Mouse (Mus musculus): ENCODE results near the gene Gm20481. TPM values are rescaled to one million over a fixed set of nuclear protein-coding genes. Genes with fewer than 3 reads are reported as not detected.
A peak's percentile ranks its signal among the peaks of the same experiment; 100 is the strongest.
"Not testable (repeated sequence)": the region's sequence is repeated elsewhere in the genome, so short reads cannot be mapped to it uniquely, and the experiment has no call there.

Gm20481 gene
- polyA plus RNA-seq, 1 experiment from 2014 or later, result not detected

DNA sequence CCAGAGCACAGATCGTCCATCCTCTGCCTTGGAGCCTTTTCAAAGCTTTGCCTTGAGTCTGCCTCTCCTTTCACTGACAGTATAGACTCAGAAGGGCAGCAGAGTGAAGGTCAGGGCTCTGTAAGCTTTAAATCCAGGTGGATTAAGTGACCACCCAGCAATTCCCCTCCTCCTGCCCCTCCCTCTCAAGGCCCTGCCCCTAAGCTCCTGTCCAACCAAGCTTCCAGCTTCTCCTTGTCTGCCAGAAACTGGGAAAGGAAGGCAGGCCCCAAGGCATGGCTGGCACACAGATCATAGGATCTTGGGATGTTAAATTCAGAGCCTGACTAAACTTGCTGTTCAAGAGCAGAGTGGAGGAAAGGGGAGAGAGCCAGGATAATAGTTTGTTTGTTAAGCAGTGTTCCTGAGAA, 5.1 kb upstream of the Gm20481 start:
- Histone ChIP-seq H3K4me1 (peaks cover 4% of the 10 kb centered on the region), H3K9me3 (no peaks in the 10 kb centered on the region), H3K27ac (no peak overlapping the region), H3K36me3 (replicated peaks) (no peaks in the 10 kb centered on the region), H3K27me3 (replicated peaks) (peaks cover 35% of the 10 kb centered on the region), H3K4me2 (no peak overlapping the region), H3K4me3 (no peak overlapping the region), H3K9ac (no peak overlapping the region)
- ATAC-seq (replicated peaks), result no peak
- 19% methylated on average over 1 of the region's 1 CpGs for WGBS

DNA sequence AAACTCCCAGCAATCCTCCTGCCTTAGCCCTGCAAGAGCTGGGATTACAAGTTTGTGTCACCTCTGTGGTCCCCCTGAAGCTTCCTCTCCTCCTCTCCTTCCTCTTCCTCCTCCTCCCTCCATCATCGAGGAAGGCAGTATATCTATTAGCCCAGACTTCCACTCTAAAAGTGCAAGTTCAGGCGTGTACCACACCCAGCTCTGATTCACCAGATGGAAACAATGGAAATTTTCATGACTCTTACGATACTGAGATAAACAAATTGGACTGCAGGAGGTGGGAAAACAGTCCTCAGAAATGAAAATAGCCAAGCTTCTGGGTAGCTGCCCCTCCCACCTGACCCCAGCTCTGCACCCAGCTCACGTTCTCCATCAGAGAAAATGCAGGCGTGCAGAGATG, 4.1 kb upstream of the Gm20481 start:
- Histone ChIP-seq H3K27me3 (replicated peaks) (peaks cover 32% of the 10 kb centered on the region), H3K4me3 (no peak overlapping the region), H3K27ac (no peak overlapping the region), H3K9ac (no peak overlapping the region), H3K4me1 (no peaks in the 10 kb centered on the region), H3K36me3 (replicated peaks) (no peaks in the 10 kb centered on the region), H3K9me3 (no peaks in the 10 kb centered on the region), H3K4me2 (no peak overlapping the region)
- 85% methylated on average over 5 of the region's 5 CpGs for WGBS
- ATAC-seq (replicated peaks), result no peak

DNA sequence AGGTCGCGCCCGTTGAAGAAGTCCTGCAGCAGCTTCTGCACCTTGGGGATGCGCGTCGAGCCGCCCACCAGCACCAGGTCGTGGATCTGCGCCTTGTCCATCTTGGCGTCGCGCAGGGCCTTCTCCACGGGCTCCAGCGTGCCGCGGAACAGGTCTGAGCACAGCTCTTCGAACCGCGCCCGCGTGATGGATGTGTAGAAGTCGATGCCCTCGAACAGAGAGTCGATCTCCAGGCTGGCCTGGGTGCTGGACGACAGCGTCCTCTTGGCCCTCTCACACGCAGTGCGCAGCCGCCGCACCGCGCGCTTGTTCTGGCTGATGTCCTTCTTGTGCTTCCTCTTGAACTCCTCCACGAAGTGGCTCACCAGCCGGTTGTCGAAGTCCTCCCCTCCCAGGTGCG, 1.1 kb downstream of the Gm20481 start:
- not testable (repeated sequence) for H3K4me1 ChIP-seq; H3K27ac ChIP-seq; H3K4me2 ChIP-seq; H3K9ac ChIP-seq; H3K36me3 ChIP-seq (replicated peaks); H3K4me3 ChIP-seq; ATAC-seq (replicated peaks); H3K9me3 ChIP-seq
- WGBS, result 36% methylated on average over 21 of the region's 37 CpGs
- peaks cover 27% of the 10 kb centered on the region for H3K27me3 ChIP-seq (replicated peaks)

DNA sequence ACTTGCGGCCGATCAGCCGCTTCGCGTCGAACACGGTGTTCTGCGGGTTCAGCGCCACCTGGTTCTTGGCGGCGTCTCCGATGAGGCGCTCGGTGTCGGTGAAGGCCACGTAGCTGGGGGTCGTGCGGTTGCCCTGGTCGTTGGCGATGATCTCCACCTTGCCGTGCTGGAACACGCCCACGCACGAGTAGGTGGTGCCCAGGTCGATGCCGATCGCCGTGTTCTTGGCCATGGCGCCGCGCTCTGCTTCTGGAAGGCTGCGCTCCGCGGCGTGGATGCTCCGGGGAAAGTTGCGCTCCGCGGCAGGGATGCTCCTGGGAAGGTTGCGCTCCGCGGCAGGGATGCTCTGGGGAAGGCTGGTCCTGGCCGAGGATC, 2.0 kb downstream of the Gm20481 start:
- H3K27me3 ChIP-seq (replicated peaks), result peaks cover 27% of the 10 kb centered on the region
- not testable (repeated sequence) for H3K36me3 ChIP-seq (replicated peaks); H3K27ac ChIP-seq; H3K9me3 ChIP-seq; H3K9ac ChIP-seq; H3K4me1 ChIP-seq
- H3K4me3 ChIP-seq, result peak overlapping the region; percentile 42
- ATAC-seq (replicated peaks), result peak; percentile 68; the same call in 1 of the 2 replicates
- WGBS, result 0% methylated on average over 31 of the region's 43 CpGs
- peak overlapping the region; percentile 60 for H3K4me2 ChIP-seq

DNA sequence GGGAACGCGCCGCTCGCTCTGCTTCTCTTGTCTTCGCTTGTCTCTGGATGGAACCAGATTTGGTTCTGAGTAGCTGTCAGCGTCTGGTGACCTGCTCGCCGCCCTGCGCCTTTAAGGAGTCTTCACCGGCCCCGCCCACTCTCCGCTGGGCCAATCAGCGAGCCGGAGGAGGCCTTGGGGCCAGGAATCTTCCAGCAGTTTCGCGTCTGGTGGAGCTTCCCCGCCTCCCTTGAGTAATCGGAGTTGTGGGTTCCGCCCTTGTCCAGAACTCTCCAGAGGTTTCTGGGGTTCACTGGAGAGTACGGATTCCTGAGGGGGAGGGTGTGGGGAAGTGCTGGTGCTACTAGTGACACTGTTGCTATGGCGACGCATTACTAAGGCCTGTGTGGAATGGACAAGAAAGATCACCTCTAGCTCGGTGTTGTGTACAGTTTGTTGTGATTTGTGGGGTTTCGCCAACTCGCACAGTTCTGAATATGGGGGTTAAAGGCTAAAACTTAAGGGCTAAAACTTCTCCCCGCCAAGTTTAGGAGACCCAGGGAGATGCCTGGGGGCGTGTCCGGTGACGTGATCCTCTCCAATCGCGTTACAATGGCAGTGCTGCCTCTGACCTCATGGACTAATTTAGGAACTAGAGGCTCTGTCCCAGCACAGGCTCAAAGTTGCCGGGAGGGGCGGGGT, 2.5 kb downstream of the Gm20481 start, which contains the start of the genes Hspa1a and Hspa1l:
Hspa1a (minus strand) TSS at position 88 of the 681 bp plus-strand sequence.
Hspa1l (plus strand) TSS at position 635 of the 681 bp plus-strand sequence.
- H3K36me3 ChIP-seq (replicated peaks); H3K9me3 ChIP-seq; H3K27ac ChIP-seq; H3K4me1 ChIP-seq; H3K9ac ChIP-seq: not testable (repeated sequence)
- WGBS, result under 1% methylated on average over 33 of the region's 33 CpGs
- H3K27me3 ChIP-seq (replicated peaks), result peaks cover 26% of the 10 kb centered on the region
- peak; percentile 93 for ATAC-seq (replicated peaks)
- H3K4me2 ChIP-seq, result peak within 1 kb of the TSS; percentile 60
- peak within 1 kb of the TSS; percentile 42 for H3K4me3 ChIP-seq

DNA sequence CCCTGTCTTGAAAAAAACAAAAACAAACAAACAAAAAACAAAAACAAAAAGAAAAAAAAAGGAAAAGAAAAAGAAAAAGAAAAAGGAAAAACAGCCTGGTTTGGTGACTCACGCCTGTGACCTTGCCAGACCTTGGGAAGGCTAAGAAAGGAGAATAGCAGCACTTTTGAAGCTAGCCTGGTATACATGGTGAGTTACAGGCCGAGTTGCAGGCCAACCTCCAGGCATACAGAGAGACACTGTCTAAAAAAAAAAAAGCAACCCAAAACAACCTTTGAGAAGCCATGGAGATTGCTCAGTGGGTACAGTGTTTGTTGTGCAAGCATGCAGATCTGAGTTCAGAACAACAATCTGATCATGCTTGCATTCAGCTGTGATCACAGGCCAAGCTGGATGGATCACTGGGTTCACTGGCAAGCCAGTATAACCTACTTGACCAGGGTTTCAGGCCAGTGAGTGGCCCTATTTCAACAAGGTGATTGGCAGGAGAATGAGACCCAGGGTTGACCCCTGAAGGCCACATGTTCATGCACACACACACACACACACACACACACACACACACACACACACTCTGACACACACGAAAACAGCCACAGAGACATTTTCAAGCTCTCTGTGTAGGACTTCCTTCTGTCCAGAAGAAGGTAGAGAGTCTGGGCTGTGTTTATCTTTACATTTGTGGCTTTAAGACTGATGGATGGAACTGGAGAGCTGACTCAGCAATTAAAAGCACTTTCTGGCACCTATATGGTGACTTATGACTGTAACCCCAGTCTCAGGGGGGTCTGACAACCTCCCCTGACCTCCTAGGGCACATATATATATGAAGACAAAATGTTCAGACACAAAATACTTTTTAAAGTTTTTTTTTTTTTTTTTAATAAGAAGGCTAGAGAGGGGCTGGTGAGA, 6.1 kb downstream of the Gm20481 start:
- no peak overlapping the region for H3K9ac ChIP-seq
- H3K36me3 ChIP-seq (replicated peaks), result no peaks in the 10 kb centered on the region
- 84% methylated on average over 3 of the region's 3 CpGs for WGBS
- H3K27ac ChIP-seq, result no peak overlapping the region
- H3K4me3 ChIP-seq, result no peak overlapping the region
- H3K27me3 ChIP-seq (replicated peaks), result no peaks in the 10 kb centered on the region
- no peak overlapping the region for H3K4me2 ChIP-seq
- H3K9me3 ChIP-seq, result no peaks in the 10 kb centered on the region
- peaks cover 14% of the 10 kb centered on the region for H3K4me1 ChIP-seq
- no peak for ATAC-seq (replicated peaks)

DNA sequence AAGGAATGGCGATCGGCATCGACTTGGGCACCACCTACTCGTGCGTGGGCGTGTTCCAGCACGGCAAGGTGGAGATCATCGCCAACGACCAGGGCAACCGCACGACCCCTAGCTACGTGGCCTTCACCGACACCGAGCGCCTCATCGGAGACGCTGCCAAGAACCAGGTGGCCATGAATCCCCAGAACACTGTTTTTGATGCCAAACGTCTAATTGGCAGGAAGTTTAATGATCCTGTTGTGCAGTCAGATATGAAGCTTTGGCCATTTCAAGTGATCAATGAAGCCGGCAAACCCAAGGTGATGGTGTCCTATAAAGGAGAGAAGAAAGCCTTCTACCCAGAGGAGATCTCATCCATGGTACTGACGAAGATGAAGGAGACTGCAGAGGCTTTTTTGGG, 7.3 kb downstream of the Gm20481 start:
- H3K9me3 ChIP-seq, result no peaks in the 10 kb centered on the region
- WGBS, result 94% methylated on average over 20 of the region's 20 CpGs
- ATAC-seq (replicated peaks), result no peak

DNA sequence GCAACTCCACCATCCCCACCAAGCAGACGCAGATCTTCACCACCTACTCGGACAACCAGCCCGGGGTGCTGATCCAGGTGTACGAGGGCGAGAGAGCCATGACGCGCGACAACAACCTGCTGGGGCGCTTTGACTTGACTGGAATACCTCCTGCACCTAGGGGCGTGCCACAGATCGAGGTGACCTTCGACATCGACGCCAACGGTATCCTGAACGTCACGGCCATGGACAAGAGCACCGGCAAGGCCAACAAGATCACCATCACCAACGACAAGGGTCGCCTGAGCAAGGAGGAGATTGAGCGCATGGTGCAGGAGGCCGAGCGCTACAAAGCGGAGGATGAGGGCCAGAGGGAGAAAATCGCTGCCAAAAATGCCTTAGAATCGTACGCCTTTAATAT, 8.5 kb downstream of the Gm20481 start:
- Histone ChIP-seq H3K4me2 (no peak overlapping the region), H3K4me3 (no peak overlapping the region), H3K9me3 (no peaks in the 10 kb centered on the region), H3K27ac (no peak overlapping the region), H3K27me3 (replicated peaks) (no peaks in the 10 kb centered on the region), H3K4me1 (peaks cover 23% of the 10 kb centered on the region), H3K9ac (no peak overlapping the region), H3K36me3 (replicated peaks) (no peaks in the 10 kb centered on the region)
- ATAC-seq (replicated peaks), result no peak
- 90% methylated on average over 27 of the region's 27 CpGs for WGBS

More for the DNA sequence above, 7.3 kb downstream of the Gm20481 start:
- H3K27ac ChIP-seq, result no peak overlapping the region
- no peak overlapping the region for H3K9ac ChIP-seq
- H3K4me1 ChIP-seq, result peaks cover 19% of the 10 kb centered on the region
- H3K4me2 ChIP-seq, result no peak overlapping the region
- no peaks in the 10 kb centered on the region for H3K36me3 ChIP-seq (replicated peaks)
- H3K4me3 ChIP-seq, result no peak overlapping the region
- no peaks in the 10 kb centered on the region for H3K27me3 ChIP-seq (replicated peaks)

DNA sequence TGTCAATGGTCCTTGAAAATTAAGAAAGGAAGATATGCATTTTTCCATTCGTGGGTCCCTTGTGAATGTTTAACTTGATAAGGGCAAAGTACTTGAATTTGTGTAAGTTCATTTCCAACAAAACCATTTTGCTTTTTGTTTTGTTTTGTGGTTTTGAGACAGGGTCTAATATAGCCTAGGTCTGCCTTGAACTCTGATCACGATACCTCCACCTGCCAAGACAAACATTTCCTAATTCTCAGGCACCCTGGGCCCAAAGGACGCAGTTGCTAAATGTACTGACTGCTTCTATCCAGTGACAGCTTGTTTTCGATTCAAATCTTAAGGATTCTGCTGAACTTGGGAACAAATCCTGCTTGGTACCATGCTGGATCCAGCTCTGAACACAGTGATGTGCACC, 9.9 kb downstream of the Gm20481 start:
- no peaks in the 10 kb centered on the region for H3K36me3 ChIP-seq (replicated peaks)
- ATAC-seq (replicated peaks), result no peak
- no peaks in the 10 kb centered on the region for H3K9me3 ChIP-seq
- no peak overlapping the region for H3K9ac ChIP-seq
- H3K27me3 ChIP-seq (replicated peaks), result no peaks in the 10 kb centered on the region
- H3K27ac ChIP-seq, result no peak overlapping the region
- WGBS, result 94% methylated on average over 4 of the region's 4 CpGs
- no peak overlapping the region for H3K4me2 ChIP-seq
- peaks cover 23% of the 10 kb centered on the region for H3K4me1 ChIP-seq
- no peak overlapping the region for H3K4me3 ChIP-seq

DNA sequence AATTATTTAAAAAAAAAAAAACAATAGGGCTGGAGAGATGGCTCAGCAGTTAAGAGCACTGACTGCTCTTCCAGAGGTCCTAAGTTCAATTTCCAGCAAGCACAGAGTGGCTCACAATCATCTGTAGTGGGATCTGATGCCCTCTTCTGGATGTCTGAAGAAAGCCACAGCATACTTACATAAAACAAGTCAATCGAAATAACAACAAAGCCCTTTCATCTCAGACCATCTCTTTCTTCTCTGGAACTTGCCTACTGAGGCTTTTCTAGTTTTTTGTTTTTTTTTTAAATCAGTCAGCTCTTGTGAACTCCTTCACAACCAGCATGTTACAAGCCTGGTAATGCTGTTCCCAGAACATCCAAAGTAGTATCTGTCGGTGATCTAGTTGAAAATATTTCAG, 10.9 kb downstream of the Gm20481 start:
- peaks cover 23% of the 10 kb centered on the region for H3K4me1 ChIP-seq
- peak overlapping the region; percentile 73 for H3K4me2 ChIP-seq
- H3K4me3 ChIP-seq, result peak overlapping the region; percentile 63
- no peaks in the 10 kb centered on the region for H3K27me3 ChIP-seq (replicated peaks)
- no peaks in the 10 kb centered on the region for H3K9me3 ChIP-seq
- peaks cover 5% of the 10 kb centered on the region; the same call in 1 of the 2 replicates for H3K36me3 ChIP-seq (replicated peaks)
- no peak for ATAC-seq (replicated peaks)
- 11% methylated on average over 2 of the region's 2 CpGs for WGBS
- peak overlapping the region; percentile 69 for H3K9ac ChIP-seq
- peak overlapping the region; percentile 96; the same call in 1 of the 2 replicates for H3K27ac ChIP-seq

DNA sequence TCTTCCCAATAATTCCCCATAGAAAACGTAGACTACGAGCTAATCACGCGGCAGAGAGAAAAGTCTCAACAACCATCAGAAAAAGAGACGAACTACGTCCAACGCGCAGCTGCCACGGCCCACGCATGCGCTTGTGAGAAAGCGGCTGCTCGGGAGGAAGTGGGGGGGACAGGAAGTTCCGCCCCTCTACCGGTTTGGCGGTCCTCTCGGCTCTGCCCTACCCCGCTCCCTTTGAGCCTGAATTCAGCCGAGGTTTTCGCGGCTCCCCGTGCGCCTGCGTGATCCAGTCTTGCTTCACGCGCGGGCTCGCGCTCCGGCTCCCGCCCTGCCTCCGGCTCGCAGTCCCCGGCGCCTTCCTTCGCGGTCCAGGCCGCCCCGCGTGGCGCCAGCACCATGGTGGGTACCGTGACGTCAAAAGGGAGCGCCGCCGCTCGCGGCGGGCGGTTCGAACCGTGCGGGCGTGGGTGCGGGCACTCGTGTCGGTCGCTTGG, 12.0 kb downstream of the Gm20481 start, which contains the start of gene Lsm2:
Lsm2 (plus strand) TSS at position 173 of the 491 bp plus-strand sequence.
- Histone ChIP-seq H3K27me3 (replicated peaks) (no peaks in the 10 kb centered on the region), H3K4me1 (peaks cover 23% of the 10 kb centered on the region)
- under 1% methylated on average over 56 of the region's 58 CpGs for WGBS

DNA sequence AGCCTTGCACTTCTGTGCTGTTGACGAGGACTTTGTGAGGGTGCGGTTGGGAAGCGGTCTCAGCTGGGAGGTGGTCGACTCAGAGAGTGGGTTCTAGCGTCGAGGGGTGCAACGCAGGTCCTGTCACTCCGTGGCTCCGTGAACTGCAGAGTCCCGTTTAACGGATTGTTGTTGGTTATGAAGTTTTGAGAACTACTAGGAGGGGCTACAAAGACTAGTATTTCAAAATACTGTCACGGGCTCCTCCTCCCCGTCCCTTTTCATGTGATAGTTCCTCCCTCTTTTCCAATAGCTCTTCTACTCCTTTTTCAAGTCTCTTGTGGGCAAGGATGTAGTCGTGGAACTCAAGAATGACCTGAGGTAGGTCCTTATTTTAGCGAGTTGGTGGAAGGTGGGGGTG, 12.6 kb downstream of the Gm20481 start:
- H3K36me3 ChIP-seq (replicated peaks), result peaks cover 14% of the 10 kb centered on the region; the same call in 1 of the 2 replicates

More for the DNA sequence above, 12.0 kb downstream of the Gm20481 start, which contains the start of gene Lsm2:
- peak within 1 kb of the TSS; percentile 73 for H3K4me2 ChIP-seq
- H3K27ac ChIP-seq, result peak within 1 kb of the TSS; percentile 96
- ATAC-seq (replicated peaks), result peak; percentile 97
- H3K9ac ChIP-seq, result peak within 1 kb of the TSS; percentile 69
- no peaks in the 10 kb centered on the region for H3K9me3 ChIP-seq
- H3K4me3 ChIP-seq, result peak within 1 kb of the TSS; percentile 63
- H3K36me3 ChIP-seq (replicated peaks), result peaks cover 14% of the 10 kb centered on the region; the same call in 1 of the 2 replicates

More for the DNA sequence above, 12.6 kb downstream of the Gm20481 start:
- ATAC-seq (replicated peaks), result peak; percentile 38; the same call in 1 of the 2 replicates
- Histone ChIP-seq H3K27me3 (replicated peaks) (no peaks in the 10 kb centered on the region), H3K4me1 (peaks cover 23% of the 10 kb centered on the region), H3K9me3 (no peaks in the 10 kb centered on the region), H3K4me2 (peak overlapping the region; percentile 73), H3K27ac (peak overlapping the region; percentile 96), H3K9ac (peak overlapping the region; percentile 69), H3K4me3 (peak overlapping the region; percentile 63)
- under 1% methylated on average over 15 of the region's 15 CpGs for WGBS
